In genomic region chr13:23906906-23907305, GRCm38 (mm10) we compare ENCODE assay signal across 39 mouse cellular contexts. TPM values are rescaled to one million over a fixed set of nuclear protein-coding genes. Genes with fewer than 3 reads are reported as not detected.
"Had no signal": no experiment of that assay in that cellular context is flagged by ENCODE, and none has a peak within 500 bp of the region (broad histone marks: within the 10 kb centered on the region; RNA-seq: fewer than 3 reads in every experiment).

No protein-coding gene starts in this region.

- H3K9me3 ChIP-seq: embryonic facial prominence, embryonic 10.5 days; embryonic facial prominence, embryonic 12.5 days; embryonic facial prominence, embryonic 13.5 days; embryonic facial prominence, embryonic 15.5 days; forebrain, embryonic 10.5 days; forebrain, embryonic 12.5 days; forebrain, embryonic 13.5 days; forebrain, embryonic 15.5 days; heart, embryonic 10.5 days had no signal

- H3K4me3 ChIP-seq: embryonic facial prominence, embryonic 10.5 days; embryonic facial prominence, embryonic 12.5 days; embryonic facial prominence, embryonic 13.5 days; embryonic facial prominence, embryonic 15.5 days; erythroblast, embryonic 14.5 days; forebrain, embryonic 10.5 days; forebrain, embryonic 12.5 days; forebrain, embryonic 13.5 days; forebrain, embryonic 15.5 days; gastrocnemius, adult 2 months; heart, adult 2 months; heart, embryonic 10.5 days had no signal

- H3K36me3 ChIP-seq: embryonic facial prominence, embryonic 10.5 days; embryonic facial prominence, embryonic 12.5 days; embryonic facial prominence, embryonic 13.5 days; embryonic facial prominence, embryonic 15.5 days; forebrain, embryonic 10.5 days; forebrain, embryonic 12.5 days; forebrain, embryonic 15.5 days; heart, embryonic 10.5 days had no signal

- H3K4me1 ChIP-seq: embryonic facial prominence, embryonic 10.5 days; embryonic facial prominence, embryonic 12.5 days; embryonic facial prominence, embryonic 13.5 days; embryonic facial prominence, embryonic 15.5 days; forebrain, embryonic 10.5 days; forebrain, embryonic 12.5 days; forebrain, embryonic 13.5 days; forebrain, embryonic 15.5 days had no signal

- H3K9ac ChIP-seq: embryonic facial prominence, embryonic 12.5 days; embryonic facial prominence, embryonic 13.5 days; embryonic facial prominence, embryonic 15.5 days; forebrain, embryonic 12.5 days; forebrain, embryonic 13.5 days; forebrain, embryonic 15.5 days; forebrain, postnatal 0 days had no signal

- H3K4me2 ChIP-seq: embryonic facial prominence, embryonic 12.5 days; embryonic facial prominence, embryonic 13.5 days; embryonic facial prominence, embryonic 15.5 days; forebrain, embryonic 12.5 days; forebrain, embryonic 13.5 days; forebrain, embryonic 15.5 days had no signal

- H3K27ac ChIP-seq: embryonic facial prominence, embryonic 10.5 days; embryonic facial prominence, embryonic 12.5 days; embryonic facial prominence, embryonic 13.5 days; embryonic facial prominence, embryonic 15.5 days; forebrain, embryonic 10.5 days; forebrain, embryonic 12.5 days; forebrain, embryonic 13.5 days; forebrain, embryonic 15.5 days; gastrocnemius, adult 2 months; heart, adult 2 months; heart, embryonic 10.5 days had no signal

- H3K27me3 ChIP-seq: embryonic facial prominence, embryonic 12.5 days; embryonic facial prominence, embryonic 13.5 days; embryonic facial prominence, embryonic 15.5 days; forebrain, embryonic 12.5 days; forebrain, embryonic 13.5 days; forebrain, embryonic 15.5 days had no signal

- DNase-seq: cerebellum, adult 9-11 months; cerebellum, postnatal 10 days; cerebellum, postnatal 14 days; cerebellum, postnatal 25 days; cerebellum, postnatal 36 days; embryo, embryonic 11 days; forebrain, postnatal 0 days; gastrocnemius, adult 2 months; gastrocnemius, postnatal 10 days; gastrocnemius, postnatal 14 days; gastrocnemius, postnatal 25 days; gastrocnemius, postnatal 36 days; heart, adult 11 months; heart, adult 18-20 months; heart, adult 2 months had no signal

RNA-seq across cellular contexts. Expression of gene Slc17a4, which starts 7.9 kb away (rescaled TPM):
- total RNA-seq: forebrain, postnatal 0 days; gastrocnemius, adult 2 months; gastrocnemius, adult 8-10 months; gastrocnemius, postnatal 10 days; gastrocnemius, postnatal 14 days; gastrocnemius, postnatal 25 days; gastrocnemius, postnatal 36 days; gastrocnemius, postnatal 4 days; granulocyte monocyte progenitor cell, adult 5-6 weeks; heart, adult 18-20 months; heart, adult 2 months; heart, adult 8-10 months had no signal
- polyA plus RNA-seq: cortical plate, adult 2 months; embryonic facial prominence, embryonic 10.5 days; embryonic facial prominence, embryonic 11.5 days; embryonic facial prominence, embryonic 12.5 days; embryonic facial prominence, embryonic 13.5 days; embryonic facial prominence, embryonic 15.5 days; erythroblast, embryonic 14.5 days; forebrain, embryonic 10.5 days; forebrain, embryonic 11.5 days; forebrain, embryonic 12.5 days; forebrain, embryonic 13.5 days; forebrain, embryonic 14.5 days; forebrain, embryonic 15.5 days; forebrain, embryonic 16.5 days; forebrain, postnatal 0 days; frontal cortex, adult 2 months; heart, adult 2 months; heart, embryonic 10.5 days had no signal

RNA-seq across cellular contexts. Expression of gene Hist1h2ba, which starts 27.1 kb away (rescaled TPM):
- total RNA-seq: common myeloid progenitor, adult 5-6 weeks; forebrain, postnatal 0 days; gastrocnemius, adult 18-20 months; gastrocnemius, adult 2 months; gastrocnemius, adult 8-10 months; gastrocnemius, postnatal 10 days; gastrocnemius, postnatal 14 days; gastrocnemius, postnatal 25 days; gastrocnemius, postnatal 36 days; gastrocnemius, postnatal 4 days; granulocyte monocyte progenitor cell, adult 5-6 weeks; heart, adult 18-20 months; heart, adult 2 months; heart, adult 8-10 months had no signal
- polyA plus RNA-seq: cortical plate, adult 2 months; embryonic facial prominence, embryonic 10.5 days; embryonic facial prominence, embryonic 11.5 days; embryonic facial prominence, embryonic 12.5 days; embryonic facial prominence, embryonic 13.5 days; embryonic facial prominence, embryonic 14.5 days; embryonic facial prominence, embryonic 15.5 days; erythroblast, embryonic 14.5 days; forebrain, embryonic 10.5 days; forebrain, embryonic 11.5 days; forebrain, embryonic 12.5 days; forebrain, embryonic 13.5 days; forebrain, embryonic 14.5 days; forebrain, embryonic 15.5 days; forebrain, embryonic 16.5 days; forebrain, postnatal 0 days; frontal cortex, adult 2 months; gonadal fat pad, adult 2 months; heart, adult 2 months; heart, embryonic 10.5 days had no signal

RNA-seq across cellular contexts. Expression of gene Hist1h2aa, which starts 27.4 kb away (rescaled TPM):
- total RNA-seq: common myeloid progenitor, adult 5-6 weeks; forebrain, postnatal 0 days; gastrocnemius, adult 18-20 months; gastrocnemius, adult 2 months; gastrocnemius, adult 8-10 months; gastrocnemius, postnatal 10 days; gastrocnemius, postnatal 14 days; gastrocnemius, postnatal 25 days; gastrocnemius, postnatal 36 days; gastrocnemius, postnatal 4 days; granulocyte monocyte progenitor cell, adult 5-6 weeks; heart, adult 18-20 months; heart, adult 2 months; heart, adult 8-10 months had no signal
- polyA plus RNA-seq: cortical plate, adult 2 months; embryonic facial prominence, embryonic 10.5 days; embryonic facial prominence, embryonic 11.5 days; embryonic facial prominence, embryonic 12.5 days; embryonic facial prominence, embryonic 13.5 days; embryonic facial prominence, embryonic 14.5 days; embryonic facial prominence, embryonic 15.5 days; erythroblast, embryonic 14.5 days; forebrain, embryonic 10.5 days; forebrain, embryonic 11.5 days; forebrain, embryonic 12.5 days; forebrain, embryonic 13.5 days; forebrain, embryonic 14.5 days; forebrain, embryonic 15.5 days; forebrain, embryonic 16.5 days; forebrain, postnatal 0 days; frontal cortex, adult 2 months; gonadal fat pad, adult 2 months; heart, adult 2 months; heart, embryonic 10.5 days had no signal

RNA-seq across cellular contexts. Expression of gene Slc17a1, which starts 39.4 kb away (rescaled TPM):
- total RNA-seq: common myeloid progenitor, adult 5-6 weeks; forebrain, postnatal 0 days; gastrocnemius, adult 18-20 months; gastrocnemius, adult 2 months; gastrocnemius, adult 8-10 months; gastrocnemius, postnatal 10 days; gastrocnemius, postnatal 14 days; gastrocnemius, postnatal 25 days; gastrocnemius, postnatal 36 days; gastrocnemius, postnatal 4 days; granulocyte monocyte progenitor cell, adult 5-6 weeks; heart, adult 18-20 months; heart, adult 2 months; heart, adult 8-10 months had no signal
- polyA plus RNA-seq: cortical plate, adult 2 months; embryonic facial prominence, embryonic 10.5 days; embryonic facial prominence, embryonic 11.5 days; embryonic facial prominence, embryonic 12.5 days; embryonic facial prominence, embryonic 13.5 days; embryonic facial prominence, embryonic 14.5 days; embryonic facial prominence, embryonic 15.5 days; erythroblast, embryonic 14.5 days; forebrain, embryonic 10.5 days; forebrain, embryonic 11.5 days; forebrain, embryonic 12.5 days; forebrain, embryonic 13.5 days; forebrain, embryonic 14.5 days; forebrain, embryonic 15.5 days; forebrain, embryonic 16.5 days; forebrain, postnatal 0 days; frontal cortex, adult 2 months; heart, adult 2 months; heart, embryonic 10.5 days had no signal
